Mouse (Mus musculus) effector memory CD4-positive, alpha-beta T cell, adult 7 months (primary cell): Measurements from ENCODE around the gene Ceacam3. TPM values are rescaled to one million over a fixed set of nuclear protein-coding genes. Genes with fewer than 3 reads are reported as not detected.

Source experiments
- polyA plus RNA-seq: library from polyadenylated mRNA; unstranded; fragments of 100-300 nt; shearing (Covaris generic); gene quantifications from one replicate; pipeline ENCODE4 v1.2.1, GENCODE M21; 2017

Gene Ceacam3
- not detected for polyA plus RNA-seq

DNA sequence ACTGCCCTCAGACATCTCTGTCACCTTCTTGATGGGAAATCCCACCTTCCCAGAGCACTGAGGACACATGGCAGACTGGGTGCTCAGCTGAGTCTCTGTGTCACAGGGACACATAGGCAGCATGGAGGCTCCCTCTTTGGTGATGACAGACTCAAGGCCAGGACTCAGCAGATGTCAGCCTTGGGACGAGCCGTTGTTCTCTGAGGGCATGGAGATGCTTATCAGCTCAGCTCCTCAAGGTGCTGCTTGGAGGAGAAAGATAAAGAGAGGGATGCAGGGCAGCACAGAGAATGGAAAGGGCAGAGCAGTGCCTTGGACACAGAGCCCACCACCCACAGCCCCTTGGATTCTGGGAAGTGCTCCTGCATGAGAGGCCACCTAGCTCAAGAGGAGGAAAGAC, at the start of gene Ceacam3:
TSS of gene Ceacam3 (plus strand) at position 352 of the 400 bp plus-strand sequence.

GRCm38 (mm10) chr7:17203177-17203576, 53.1 kb downstream of the Ceacam3 start, which contains the start of gene Psg29:
Gene Psg29 (plus strand): TSS chr7:17203477.

Other genes with a start within 250 kb of the Ceacam3 start
- gene Ptgir, start 243.8 kb upstream of the Ceacam3 start, polyA plus RNA-seq, result not detected
- 77.0 TPM for gene Calm3, start 226.2 kb upstream of the Ceacam3 start, polyA plus RNA-seq
- gene Pnmal2, start 205.6 kb upstream of the Ceacam3 start, polyA plus RNA-seq, result 0.27 TPM
- 0.24 TPM for gene Pnmal1, start 190.6 kb upstream of the Ceacam3 start, polyA plus RNA-seq
- 1.4 TPM for gene Gm42372, start 167.2 kb upstream of the Ceacam3 start, polyA plus RNA-seq
- gene Ccdc8, start 157.6 kb upstream of the Ceacam3 start, polyA plus RNA-seq, result 0.11 TPM
- gene Ppp5c, start 122.4 kb upstream of the Ceacam3 start, polyA plus RNA-seq, result 69.3 TPM
- 0.43 TPM for gene Hif3a, start 87.9 kb upstream of the Ceacam3 start, polyA plus RNA-seq
- 0.91 TPM for gene Psg16, start 76.2 kb upstream of the Ceacam3 start, polyA plus RNA-seq
- not detected for gene Psg29, start 53.2 kb downstream of the Ceacam3 start, polyA plus RNA-seq